Mouse (Mus musculus) Muller cell, postnatal 12 days (primary cell): ENCODE results near the gene Nckap1l.

Experiments
- DNase-seq: peaks from one replicate; pipeline ENCODE4 v3.0.0-alpha.2; 2015; ENCODE audit errors: inconsistent ontology term

Gene Nckap1l

GRCm38 (mm10) chr15:103537822-103538213 is 84.2 kb downstream of the Nckap1l start, which contains the start of gene Ppp1r1a:
TSS of gene Ppp1r1a (minus strand) at chr15:103538003.
- DNase-seq: peak; percentile 83

DNA sequence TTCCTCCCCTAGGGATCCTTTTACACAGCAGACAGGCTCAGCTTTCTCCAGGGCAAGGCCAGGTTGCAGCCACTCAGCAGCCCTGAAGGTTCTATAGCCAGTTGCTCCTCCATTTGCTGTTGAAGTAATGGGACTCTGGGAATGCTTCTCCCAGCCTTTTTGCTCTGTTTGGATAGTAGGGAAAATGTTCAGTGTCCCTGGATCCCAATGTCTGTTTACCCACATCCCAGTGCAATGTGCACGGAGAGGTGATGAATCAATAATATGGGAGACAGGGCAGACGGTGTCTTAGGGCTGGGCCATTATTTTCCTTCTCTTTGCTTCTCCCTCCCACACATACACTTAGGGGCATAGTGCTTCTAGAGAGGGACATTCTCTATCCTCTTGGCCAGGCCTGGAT is 85.7 kb downstream of the Nckap1l start:
- DNase-seq: no peak

DNA sequence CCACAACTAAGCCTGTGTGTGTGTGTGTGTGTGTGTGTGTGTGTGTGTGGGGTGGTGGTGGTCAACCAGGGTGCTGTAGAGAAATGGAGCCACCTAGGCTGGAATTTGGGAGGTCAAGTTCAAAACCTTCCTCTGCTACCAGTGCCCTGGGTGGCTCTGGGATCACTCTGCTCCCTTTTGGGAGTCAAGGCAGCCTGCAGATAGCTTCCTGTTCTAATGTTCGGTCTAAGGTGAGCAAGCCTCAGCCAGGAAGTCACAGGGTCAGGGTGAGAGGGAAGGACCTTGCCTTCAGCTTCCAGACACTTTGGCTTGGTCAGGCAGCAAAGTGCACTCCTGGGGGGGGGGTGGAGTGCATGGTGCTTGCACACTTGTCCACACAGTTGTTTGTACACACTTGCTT is 87.1 kb downstream of the Nckap1l start:
- DNase-seq: no peak

DNA sequence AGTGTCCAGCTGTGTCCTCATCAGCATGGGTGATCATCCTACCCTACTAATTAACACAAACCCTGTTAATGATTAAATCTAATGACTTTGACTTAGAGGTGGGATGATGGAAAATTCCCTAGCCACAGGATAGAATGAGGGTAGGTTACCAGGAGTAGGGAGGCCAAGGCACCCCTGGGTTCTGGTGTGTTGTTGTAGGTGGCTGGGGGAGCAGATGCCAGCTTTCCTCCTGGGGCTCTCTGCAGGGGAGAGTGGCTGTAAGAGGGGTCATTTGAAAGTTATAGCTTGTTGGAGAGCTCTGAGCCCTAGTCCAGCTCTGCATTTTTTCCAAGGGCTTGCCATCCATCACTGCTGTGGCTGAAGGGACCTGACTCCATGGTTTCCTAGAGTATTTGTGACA is 88.9 kb downstream of the Nckap1l start:
- no peak for DNase-seq

DNA sequence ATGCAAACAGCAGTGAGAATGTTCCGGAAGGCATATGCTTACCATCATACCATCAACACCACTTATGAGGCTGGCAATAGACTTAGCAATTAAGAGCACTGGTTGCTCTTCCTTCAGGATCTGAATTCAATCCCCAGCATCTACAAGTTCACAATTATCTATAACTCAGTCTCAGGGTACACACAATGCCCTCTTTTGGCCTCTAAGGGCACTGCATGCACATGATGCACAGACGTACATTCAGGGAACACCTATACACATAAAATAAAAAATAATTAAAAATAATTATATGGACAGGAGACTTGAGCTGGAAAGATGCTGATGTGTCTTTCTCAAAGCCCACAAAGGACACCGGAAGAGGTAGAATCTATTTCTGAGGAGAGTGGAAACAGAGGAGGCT is 94.4 kb downstream of the Nckap1l start:
- DNase-seq: no peak
